Mouse (Mus musculus) yolk sac, embryonic 10.5 days (tissue): ENCODE results near the gene Cryba4.

Source experiments
- DNase-seq: peaks from one replicate; pipeline ENCODE4 v3.0.0-alpha.2; 2017; ENCODE audit warnings: low spot score

Gene Cryba4

GRCm38 (mm10) chr5:112206543-112207255, 45.6 kb downstream of the Cryba4 start:
- DNase-seq = no peak

DNA sequence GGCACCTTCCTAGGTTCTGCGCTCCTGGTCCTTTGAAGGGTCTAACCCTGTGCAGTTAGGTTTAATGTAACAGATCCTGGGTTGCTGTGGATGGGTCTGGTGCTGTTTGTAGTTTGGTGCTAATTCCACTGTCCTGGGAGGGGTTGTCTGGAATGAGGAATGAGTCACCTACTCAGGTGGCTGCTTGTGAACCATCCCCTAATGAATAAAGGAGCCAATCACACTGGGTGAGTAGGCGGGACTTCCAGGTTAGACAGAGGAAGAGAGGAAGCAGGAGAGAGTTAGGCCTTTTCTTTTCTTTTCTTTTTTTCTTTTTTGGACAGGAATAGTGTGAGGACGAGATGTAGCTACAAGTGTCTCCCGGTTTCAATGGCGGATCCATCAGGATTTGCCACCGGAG, 52.7 kb downstream of the Cryba4 start:
- DNase-seq = no peak
